Mouse (Mus musculus): ENCODE data around the gene 2410004P03Rik.

- TF ChIP-seq POLR2A (IDR thresholded peaks at IDR 0.05; ENCODE audit: extremely low read depth, insufficient read depth, low read length): no peak
- TF ChIP-seq CTCF (IDR thresholded peaks at IDR 0.05; ENCODE audit: extremely low read depth, insufficient read depth, low read length): no peak
These were observed 44.7 kb downstream of the 2410004P03Rik start for GRCm38 (mm10) chr12:16966811-16967210.

Data from cortical plate, adult 2 months (tissue).